Mouse (Mus musculus) fibroblast of lung, adult 2 months (primary cell): ENCODE measurements around the gene Ptprk.

Experiments
- DNase-seq: peaks from one replicate; pipeline ENCODE4 v3.0.0-alpha.2; 2011; ENCODE audit warnings: low read depth

Ptprk gene

DNA sequence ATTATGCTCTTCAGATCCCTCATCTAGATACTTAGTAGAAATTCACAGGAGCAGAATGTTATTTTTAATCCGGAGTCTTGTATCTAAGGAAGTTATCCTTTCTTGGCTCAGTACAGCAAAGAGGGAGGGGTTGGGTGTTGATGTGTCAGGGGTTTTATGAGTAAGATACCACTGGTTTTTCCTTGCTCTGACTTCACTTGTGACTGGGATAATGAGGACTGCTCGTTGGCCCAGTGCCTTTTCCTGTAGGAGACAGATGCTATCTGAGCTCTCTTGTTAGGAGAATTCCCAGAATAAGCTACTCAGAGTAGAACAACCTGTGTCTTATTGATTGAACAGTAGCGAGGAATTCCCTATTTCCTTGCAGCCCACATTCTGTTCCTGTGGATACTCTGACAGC lies 39.3 kb downstream of the Ptprk start:
- DNase-seq, result peak; percentile 34

DNA sequence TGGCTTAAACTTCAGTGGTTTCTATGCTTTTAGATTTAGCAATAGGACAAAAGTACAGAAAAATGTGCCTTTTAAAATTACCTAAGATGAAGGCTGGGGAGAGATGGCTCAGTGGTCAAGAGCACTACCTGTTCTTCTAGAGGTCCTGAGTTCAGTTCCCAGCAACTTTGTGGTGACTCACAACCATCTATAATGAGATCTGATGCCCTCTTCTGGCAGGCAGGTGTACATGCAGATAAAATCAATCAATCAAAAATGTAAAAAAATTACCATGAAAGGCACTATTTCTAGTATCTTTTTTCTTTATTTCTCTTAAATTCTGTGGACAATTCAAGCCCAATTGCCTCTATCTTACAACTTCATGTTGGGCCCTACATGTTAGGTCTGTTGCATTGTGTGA lies 42.4 kb downstream of the Ptprk start:
- DNase-seq, result no peak

DNA sequence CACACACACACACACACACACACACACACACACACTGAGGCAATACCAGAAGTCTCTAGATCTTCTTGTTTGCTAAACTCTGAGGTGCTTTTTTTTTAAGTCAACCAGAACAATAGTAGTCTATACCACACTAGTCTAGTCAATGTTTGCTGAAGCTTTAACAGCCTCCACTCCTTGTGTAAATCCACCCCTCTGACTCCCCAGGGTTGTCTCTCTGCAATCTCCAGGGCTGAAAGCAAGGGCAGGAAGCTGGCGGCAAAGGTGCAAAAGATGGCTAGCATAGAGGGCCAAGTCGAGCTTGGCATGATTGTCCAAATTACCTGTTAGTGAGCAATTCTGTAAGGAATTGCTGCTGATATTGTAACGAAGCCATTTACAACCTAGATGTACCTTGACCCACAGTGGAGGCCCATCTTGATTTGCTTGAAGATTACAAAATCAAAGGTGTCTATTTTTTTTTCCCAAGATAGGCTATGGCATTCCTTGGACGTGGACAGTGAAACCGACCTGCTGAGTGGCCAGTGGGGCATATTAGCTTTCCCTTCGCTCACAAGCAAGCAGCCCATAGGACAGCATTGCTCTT lies 44.3 kb downstream of the Ptprk start:
- no peak for DNase-seq

GRCm38 (mm10) chr10:28123881-28124280 lies 49.3 kb downstream of the Ptprk start:
- no peak for DNase-seq

- DNase-seq, result no peak
These were observed 53.4 kb downstream of the Ptprk start for GRCm38 (mm10) chr10:28128011-28128410.

- DNase-seq, result no peak
These were observed 53.8 kb downstream of the Ptprk start for GRCm38 (mm10) chr10:28128450-28128849.

DNA sequence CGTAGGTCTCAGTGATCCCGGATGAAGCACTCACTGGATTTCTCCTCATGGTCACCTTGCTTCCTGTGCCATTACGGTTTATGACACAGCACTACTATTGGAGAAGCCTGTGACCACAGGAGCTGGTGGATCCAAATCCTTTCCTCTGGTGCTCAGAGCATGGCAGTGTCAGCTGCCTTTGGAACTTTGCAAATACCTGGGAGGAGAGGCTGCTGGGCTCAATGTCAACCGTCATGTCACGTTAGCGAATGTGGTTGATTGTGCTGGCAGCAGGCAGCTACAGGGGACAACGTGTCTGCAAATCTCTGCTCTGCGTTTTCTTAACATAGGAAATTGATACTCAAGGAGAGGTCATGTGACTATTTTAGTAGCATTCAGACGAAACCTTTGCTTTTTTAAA lies 55.8 kb downstream of the Ptprk start:
- DNase-seq, result no peak

- DNase-seq, result peak; percentile 7
These were observed 59.1 kb downstream of the Ptprk start for GRCm38 (mm10) chr10:28133770-28134169.

GRCm38 (mm10) chr10:28138399-28138798 lies 63.8 kb downstream of the Ptprk start:
- no peak for DNase-seq

DNA sequence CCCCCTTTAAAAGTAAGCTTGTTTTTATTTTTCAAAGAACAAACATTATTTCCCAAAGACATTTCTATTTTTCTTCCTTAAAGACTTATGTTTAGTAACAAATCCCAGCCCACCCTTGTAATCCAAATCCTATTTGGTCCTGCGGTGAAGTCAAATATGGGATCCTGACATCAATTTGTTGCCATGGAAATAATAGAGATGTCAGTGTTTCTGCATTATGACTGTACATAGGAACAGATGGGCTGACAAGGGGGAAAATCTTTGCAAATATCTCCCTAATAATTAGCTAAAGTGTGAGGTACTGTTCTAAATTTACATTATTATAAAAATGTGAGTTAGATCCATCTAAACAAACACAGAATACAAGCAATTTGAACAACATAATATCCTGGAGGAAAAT lies 69.8 kb downstream of the Ptprk start:
- DNase-seq, result no peak

GRCm38 (mm10) chr10:28145326-28145725 lies 70.7 kb downstream of the Ptprk start:
- DNase-seq, result no peak

- no peak for DNase-seq
These were observed 81.4 kb downstream of the Ptprk start for GRCm38 (mm10) chr10:28155688-28156685.

DNA sequence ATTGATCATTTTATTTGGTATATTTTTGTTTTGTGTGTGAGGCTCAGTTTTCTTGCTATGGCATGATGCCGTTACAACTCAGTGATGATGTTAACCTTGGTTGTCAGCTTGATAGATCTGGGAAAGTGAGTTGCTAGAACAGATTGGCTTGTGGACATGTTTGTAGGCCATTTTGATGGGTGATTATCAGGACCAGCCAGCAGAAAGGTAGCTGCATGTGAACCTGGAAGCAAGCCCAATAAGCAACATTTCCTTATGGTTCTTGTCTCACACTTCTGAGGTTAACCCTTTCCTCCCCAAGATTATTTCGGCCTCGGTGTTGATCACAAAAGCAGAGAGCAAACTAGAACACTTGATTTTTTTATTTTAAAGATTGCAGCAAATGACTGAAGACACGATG lies 85.1 kb downstream of the Ptprk start:
- DNase-seq, result no peak

- DNase-seq, result no peak
These were observed 86.7 kb downstream of the Ptprk start for GRCm38 (mm10) chr10:28161306-28161705.

DNA sequence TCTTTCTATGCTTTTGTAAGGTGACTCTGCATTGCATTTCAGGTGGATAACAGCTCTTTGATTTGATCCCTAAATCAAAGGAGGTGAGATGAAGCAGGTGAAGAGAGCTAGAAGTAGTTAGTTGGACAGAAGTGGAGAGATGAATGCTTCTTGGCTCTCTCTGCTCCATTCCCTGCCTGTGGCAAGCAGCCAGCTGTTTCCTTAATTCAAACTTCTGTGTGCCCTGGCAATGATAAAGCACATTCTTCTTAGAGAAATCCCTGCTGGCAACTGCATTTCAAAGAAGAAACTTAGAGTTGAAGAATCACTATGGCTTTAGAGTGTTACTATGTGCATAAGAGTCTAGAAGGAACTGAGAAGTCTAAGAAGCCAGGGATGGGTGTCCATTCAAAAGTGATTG lies 89.6 kb downstream of the Ptprk start:
- DNase-seq, result peak; percentile 21

- DNase-seq, result no peak
These were observed 90.1 kb downstream of the Ptprk start for GRCm38 (mm10) chr10:28164746-28165145.

DNA sequence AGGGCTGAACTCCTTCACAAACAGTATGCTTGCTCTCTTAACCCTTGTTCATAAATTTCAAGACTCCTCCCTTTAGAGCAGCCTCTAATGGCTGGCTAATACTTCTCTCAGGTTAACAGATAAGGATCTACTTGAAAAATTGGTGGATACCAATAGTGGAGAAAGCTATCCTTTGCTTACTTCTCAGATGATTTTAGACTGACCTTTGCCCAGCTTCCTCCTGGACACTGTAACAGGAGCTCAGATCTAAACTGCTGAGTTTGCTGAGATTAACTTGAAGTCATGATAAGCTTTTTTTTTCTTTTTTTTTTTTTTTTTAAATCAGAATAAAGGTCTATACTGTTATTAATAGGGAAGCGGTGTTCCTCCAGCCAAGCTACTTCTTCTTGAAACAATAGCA lies 92.0 kb downstream of the Ptprk start:
- no peak for DNase-seq

- DNase-seq, result no peak
These were observed 92.5 kb downstream of the Ptprk start for GRCm38 (mm10) chr10:28167097-28167496.

DNA sequence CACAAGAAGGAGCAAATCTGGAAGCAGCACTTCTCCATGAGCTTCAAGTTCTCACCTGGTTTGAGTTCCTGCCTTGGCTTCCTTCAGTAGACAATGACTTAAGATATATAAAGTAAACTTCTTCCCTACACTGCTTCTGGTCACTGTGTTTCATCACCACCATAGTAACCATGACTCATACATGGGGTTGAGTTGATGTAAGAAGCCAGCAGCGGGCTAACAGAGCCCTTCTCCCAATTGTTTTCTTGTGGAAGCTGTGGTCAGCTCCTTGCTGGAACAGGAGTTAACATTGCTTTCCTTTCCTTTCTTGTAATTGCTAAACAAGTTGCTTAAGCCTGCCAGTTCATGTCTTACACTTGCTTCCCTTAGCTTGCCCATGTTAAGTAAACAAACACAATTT lies 96.6 kb downstream of the Ptprk start:
- peak; percentile 32 for DNase-seq

GRCm38 (mm10) chr10:28178876-28179275 lies 104.3 kb downstream of the Ptprk start:
- DNase-seq, result no peak

- DNase-seq, result no peak
These were observed 107.5 kb downstream of the Ptprk start for GRCm38 (mm10) chr10:28182081-28182480.

- no peak for DNase-seq
These were observed 110.1 kb downstream of the Ptprk start for GRCm38 (mm10) chr10:28184675-28185074.

DNA sequence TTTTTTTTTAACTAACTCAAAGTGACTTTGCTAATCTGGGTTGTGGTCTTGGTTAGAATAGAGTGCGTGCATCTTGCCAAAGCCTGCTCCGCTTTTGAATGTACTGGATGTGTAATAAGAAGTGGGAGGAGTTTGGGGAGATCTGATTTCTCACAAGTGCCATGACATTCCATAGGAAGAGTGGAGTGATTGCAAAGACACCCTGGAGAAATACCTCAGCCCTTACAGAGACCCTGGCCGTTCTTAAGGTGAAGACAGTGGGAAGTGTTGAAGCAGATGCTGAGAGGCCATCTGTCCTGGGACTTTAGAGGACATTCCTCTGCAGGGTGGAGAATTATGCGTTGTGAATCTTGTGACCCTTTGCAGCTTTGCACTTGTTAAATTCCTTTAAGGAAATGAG lies 110.7 kb downstream of the Ptprk start:
- DNase-seq, result no peak
